Mouse (Mus musculus): ENCODE results near the gene Kcnip4. TPM values are rescaled to one million over a fixed set of nuclear protein-coding genes. Genes with fewer than 3 reads are reported as not detected.

Kcnip4 gene
- polyA plus RNA-seq, 2 experiments from 2014 or later: not detected

DNA sequence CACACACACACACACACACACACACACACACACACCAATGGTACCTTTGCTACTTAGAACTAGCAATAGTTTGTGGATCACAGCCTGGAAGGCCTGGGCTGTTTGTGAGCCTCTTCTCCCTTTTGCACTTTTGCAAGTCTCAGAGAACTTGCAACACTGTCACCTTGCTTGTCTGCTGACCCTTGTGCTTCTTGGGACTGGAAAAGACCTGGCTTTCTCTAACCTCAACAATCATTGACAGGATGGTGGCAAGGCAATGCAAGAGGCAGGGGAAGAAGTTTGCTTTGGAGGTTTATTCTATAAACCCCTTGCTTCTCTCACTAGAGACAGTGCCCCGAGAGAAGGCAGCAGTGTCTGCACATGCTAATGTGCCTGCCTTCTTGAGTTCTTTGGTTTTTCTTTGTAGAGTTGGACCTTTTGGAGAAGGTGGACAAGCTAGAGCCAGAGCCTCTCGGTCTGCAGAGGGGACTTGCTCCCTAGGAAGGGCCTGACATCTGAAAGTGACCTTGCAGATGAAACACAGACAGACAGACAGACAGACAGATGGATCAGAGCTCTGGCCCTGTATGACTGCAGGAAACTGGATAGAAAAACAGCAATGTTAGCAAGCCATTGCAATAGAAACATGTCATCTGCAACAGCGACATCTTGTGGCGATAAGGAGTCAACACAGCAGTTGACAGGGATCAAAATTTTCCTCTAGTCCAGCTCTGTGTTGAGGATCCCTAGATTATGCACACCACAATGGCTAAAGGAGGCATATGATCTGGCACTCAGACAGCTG is 174.4 kb downstream of the Kcnip4 start:
- no peak for ATAC-seq

DNA sequence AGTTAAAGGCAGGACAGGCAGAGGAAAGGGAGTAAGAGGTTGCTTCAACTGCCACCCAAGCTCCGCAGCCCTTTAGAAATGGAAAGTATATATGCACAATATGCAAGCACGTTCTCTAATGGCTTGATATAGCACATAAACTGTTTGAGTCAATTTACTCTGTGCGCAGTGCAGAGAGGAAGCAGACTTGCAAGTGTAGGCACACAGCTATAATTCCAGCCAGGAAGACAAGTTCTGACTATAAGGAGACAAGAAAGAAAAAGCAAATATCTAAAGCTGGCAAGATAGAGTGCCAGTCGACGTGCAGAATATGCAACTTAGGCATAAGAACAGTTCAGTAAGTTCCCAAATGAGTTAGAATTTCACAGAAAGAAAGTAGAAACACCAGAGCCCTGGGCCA is 175.2 kb downstream of the Kcnip4 start:
- no peak for ATAC-seq

DNA sequence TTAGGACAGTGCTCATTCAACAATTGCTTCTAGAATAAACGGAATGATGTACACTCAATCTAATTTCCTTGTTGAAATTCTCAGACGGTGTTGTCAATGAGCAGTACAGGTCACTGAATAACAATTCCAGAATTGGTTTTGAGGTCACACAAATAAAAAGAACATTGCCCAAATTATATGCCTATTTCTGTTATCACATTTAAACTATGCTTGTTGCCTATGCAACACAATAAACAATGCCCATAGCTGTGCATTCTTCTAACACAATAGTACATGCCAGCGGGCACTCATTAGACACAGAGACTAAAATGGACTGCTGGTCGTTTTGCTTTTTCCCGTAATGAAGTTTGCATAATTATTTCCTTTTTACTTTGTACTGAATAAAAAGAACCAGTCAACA is 176.2 kb downstream of the Kcnip4 start:
- no peak for ATAC-seq

DNA sequence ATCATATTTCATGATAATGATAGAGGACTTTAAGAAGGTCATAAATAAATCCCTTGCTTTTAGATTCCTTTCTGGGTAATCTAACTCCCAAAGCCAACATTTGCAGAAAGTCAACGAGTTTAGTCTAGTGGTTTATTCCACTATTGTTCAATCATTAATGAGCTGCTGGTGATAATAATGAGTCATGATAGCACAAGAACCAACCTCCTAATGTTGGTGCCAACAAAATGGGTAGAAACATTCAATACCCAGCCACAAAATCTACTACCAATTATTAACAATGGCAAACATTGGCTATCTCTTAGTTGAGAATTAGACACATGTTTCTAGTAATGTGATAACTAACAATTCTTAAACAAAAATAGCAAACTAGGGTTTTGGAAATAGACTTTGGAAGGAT is 180.1 kb downstream of the Kcnip4 start:
- no peak for ATAC-seq

DNA sequence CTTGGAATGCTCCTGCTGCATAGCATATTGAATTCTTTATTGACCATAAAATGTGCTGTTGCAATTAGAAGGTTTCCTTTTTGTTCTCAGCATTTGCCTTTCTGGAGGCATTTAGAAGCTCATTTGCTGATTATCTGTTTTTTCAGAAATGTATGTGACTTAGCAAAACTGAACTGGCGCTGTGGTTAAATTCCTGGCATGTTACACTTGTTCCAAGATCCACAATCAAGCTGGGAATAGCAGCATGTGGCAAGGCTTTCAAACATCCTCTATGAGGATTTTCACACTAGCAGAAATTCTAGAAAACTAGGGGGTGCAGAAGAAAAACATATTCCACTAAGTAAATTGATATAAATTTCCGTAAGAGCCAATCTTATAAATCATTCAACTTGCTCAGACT is 187.5 kb downstream of the Kcnip4 start:
- no peak for ATAC-seq

DNA sequence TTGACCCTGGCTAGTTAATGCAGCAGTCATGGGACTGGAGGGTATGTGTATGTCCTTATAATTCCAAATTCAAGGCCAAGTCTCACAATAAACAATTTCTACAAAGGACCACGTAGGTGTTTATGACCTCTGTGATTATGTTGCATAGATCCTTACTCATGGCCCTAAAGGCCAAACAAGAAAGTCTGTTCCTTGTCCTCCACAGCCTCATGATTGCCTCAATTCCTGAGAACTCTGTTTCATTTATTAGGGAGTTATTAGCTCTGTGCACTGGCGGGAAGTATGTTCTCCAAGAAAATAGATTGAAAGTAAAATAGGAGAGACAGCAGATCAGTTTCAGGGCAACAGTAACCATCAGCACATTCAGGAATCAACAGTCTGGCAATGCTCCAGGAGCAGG is 191.6 kb downstream of the Kcnip4 start:
- no peak for ATAC-seq

DNA sequence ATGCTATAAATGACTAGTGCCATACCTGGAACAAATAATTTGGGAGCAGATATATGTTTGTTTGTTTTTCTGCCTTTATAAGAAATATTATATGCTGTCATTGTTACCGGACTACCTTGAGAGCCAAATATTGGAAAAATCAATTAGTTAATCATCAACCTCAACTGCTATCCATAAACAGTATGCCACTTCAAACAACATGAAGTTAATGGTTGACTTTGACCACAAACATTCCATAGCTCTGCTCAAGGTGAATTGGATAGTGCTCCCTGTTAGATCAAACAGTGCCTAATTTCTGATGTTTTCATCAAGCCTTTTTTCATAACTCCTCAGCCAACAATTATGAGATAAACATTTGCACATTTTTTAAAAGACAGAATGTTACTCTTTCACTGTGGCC is 195.7 kb downstream of the Kcnip4 start:
- ATAC-seq: no peak

DNA sequence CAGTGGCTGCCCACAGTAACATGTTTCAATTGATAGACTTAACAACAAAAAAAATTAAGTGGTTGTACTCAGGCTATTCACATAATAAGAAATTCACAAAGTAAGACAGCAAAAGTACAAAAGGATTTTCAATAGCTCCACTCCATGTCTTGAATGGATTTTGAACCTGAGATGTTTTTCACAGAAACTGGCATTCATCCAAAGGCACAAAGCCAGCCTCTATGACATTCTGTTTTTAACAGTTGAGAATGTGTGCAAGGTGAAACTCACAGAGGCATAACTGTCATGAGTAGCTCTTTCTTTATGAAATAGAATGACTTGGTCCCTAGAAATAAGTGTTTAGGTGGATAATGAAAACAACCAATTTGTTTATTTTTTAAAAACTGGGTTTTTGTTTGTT is 206.0 kb downstream of the Kcnip4 start:
- ATAC-seq: no peak

DNA sequence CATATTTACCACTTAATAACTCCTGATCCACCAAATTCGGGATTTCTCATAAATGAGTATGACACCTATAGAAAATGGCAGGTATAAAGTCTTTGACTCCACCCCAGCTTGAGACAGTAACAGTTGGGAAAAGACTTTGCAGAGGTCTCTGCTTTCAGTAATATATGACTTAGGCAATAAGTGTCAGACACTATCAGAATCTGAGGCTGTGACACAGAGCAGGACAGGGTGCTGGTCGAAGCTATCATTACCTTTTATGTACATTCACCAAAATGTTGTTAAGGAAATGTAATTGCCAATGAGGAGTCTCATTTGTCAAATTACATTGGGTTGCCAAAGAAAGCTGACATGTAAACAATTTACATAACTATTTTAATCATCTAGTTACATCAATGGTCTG is 206.8 kb downstream of the Kcnip4 start:
- no peak for ATAC-seq

DNA sequence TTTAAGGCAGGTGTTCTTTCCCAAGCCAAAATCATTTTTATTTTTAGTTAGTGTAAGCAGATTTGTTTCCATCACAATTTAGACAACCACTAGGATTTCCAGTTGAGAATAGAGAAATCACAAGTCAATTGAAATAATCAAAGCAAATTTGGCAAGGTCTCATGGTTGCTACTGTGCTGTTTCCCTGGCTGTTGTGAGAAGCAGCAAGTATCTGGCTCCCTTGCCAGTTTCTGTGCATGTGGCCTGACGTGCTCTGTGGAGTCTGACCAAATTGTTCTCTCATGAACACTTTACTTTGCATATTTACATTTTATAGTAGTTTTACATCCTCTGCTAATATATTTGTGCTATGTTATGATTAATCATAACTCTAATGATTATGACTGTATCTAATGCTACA is 217.9 kb downstream of the Kcnip4 start:
- ATAC-seq: no peak

DNA sequence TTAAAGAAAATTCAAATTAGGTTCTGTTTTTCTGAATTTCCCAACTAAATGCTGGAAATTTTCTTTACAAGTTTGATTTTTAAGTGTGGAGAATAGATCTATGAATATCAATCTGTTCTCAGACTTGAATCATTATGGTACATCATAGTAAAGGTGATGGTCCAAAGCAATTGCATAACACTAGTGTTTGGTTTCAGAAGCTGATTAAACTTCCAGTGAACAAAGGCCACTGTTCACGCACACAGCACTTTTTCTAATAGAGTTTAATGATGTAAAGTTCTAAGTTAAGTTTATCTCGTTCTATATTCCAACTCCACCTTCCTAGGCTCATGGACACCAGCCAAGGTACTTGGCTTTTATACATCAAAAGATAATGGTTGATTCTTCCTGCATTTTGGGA is 219.4 kb downstream of the Kcnip4 start:
- no peak for ATAC-seq

DNA sequence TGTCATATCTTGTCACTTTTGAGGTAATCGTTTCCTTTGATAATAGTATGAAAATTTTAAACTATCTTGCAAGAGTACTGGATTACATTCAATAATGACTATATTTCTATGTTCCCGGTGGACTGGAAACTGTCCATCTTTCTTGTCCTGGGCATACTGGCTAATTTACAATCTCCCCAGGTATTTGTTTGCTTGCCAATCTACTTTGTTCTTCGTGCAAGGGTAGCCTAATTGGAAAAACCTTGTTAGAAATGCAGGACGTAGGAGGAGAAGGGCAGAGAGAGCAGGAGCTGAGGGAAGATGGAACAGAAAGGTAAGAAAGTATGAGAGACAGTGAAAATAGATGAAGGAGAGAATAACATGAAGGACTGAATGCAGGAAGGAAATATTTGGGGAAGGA is 226.1 kb downstream of the Kcnip4 start:
- ATAC-seq: no peak

DNA sequence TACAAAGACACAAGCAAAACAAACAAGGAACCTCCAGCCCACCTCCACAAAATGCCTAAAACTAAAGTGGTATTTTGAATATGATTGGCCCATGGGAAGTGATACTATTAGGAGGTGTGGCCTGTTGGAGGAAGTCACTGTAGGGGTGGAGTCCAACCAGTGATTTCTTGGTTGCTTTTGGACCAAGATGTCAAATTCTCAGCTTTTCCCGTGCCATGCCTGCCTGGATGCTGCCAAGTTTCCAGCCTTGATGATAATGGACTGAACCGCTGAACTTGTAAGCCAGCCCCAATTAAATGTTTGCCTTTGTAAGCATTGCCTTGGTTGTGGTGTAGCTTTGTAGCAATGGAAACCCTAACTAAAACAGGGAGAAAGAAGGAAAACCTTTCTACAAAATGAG is 232.3 kb downstream of the Kcnip4 start:
- no peak for ATAC-seq

DNA sequence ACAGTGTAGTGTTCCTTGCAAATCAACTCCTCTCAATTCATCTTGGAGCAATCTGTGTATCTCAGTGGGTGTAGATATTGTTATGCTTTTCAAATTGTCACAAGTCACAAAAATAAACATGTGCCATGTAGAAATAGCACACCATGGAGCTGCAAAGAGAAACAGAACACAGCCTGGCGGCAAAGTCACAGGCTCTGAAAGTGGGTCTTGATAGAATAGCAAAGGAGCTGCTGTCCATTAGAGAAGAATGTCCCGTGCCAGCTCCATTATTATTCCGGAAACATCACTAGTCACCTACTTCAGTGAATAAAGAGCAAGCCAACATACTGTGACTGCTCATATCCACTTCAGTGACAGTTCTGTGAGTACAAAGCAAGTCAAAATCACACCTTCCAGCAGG is 232.9 kb downstream of the Kcnip4 start:
- no peak for ATAC-seq

DNA sequence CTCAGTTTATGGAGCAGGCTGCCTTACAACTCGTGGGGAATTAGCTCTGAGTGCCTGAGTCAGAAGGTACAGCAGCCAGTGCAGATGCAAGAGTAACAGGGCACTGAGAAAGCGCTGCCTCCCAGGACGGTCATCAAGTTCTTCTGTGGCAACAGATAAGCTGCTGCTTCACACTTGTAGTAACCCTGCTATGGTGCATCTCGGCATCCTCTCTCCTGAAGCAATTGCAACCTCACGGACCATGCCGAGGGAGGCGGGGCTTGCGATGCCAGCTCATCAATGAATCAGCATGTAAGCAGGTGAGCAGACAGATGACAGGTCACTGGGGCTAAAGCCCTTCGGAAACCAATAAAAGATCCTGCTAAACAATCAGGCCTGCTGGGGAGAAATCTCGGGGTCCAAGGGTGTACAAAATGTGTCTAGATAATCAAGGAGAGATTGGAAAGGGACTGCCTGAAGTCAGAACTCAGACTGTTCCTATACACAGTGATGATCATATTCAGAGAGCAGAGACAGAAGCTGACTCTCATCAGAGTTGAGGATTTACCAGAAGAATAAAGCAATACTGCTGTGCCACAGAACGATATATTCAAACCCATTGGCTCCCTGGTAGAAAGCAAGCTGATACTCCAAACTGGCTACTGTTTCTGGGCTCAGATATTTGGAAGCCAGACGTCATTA is 239.1 kb downstream of the Kcnip4 start:
- ATAC-seq: no peak

DNA sequence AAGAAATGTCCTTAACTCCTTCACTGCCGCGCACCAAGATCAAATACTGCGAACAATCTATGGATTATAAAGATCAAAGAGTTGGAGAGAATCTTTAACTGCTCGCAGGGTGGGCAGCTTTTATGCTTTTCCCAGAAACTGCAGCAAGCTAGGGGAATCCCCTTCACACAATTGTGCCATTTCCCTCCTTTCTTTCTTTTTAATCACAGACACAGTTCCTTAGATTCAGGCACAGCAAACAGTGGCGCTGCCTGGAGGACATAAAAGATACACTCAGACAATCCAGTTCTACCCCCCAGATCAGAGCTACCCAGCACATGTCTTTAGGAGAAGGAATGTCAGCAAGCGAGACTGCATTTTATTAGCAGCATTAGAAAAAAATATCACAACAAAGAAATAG is 239.9 kb downstream of the Kcnip4 start:
- ATAC-seq: no peak

DNA sequence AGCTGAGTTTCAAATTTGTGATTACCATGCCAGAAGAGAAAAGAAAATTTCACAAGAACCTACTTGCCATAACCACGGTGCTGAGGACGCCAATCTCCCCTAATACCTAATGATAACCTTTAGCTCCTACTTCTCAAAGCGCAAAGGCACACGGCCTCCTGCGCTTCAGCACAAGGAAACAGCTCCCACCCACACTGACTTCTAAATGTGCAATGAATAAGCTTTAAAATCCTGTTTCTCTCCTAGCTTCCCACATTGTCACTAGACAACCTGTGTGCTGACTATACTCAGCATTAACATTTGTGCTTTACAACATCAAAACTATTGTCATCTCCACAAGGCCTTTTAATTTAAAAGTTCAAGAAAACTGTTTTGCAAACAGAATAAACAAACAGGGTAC is 241.3 kb downstream of the Kcnip4 start:
- ATAC-seq: no peak

DNA sequence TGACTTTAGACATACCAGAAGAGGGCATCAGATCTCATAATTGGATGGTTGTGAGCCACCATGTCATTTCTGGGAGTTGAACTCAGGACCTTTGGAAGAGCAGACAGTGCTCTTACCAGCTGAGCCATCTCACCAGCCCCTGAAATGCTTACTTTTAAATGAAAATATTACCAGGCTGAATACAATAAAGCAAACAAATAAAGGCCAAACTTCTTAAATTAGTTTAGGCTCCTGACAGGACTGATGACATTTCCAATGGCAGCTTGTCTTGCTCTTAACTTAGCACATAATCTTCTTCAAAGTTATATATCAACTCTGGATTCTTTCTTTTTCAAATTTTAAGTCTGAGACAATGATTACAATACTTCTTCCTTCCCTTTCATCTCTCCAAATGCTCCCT is 252.8 kb downstream of the Kcnip4 start:
- no peak for ATAC-seq

DNA sequence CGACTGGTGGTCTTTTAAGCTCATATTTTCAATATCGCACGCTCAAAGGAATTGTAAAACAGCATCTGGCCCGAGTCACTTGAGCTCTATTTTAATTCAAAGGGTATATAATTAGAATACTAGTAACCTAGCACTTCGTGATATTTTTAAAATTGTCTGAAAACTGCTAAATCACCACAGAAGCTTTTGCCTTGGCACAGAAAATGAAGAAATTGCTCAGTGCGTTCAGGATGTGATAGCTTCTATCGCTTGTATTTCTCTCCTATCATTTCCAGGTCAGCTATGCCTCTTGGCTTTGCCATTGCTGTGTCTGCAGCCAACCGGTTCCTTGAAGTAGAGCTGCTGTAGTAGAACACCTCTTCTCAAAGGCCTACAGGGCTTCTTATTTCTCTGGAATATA is 255.9 kb downstream of the Kcnip4 start:
- no peak for ATAC-seq

DNA sequence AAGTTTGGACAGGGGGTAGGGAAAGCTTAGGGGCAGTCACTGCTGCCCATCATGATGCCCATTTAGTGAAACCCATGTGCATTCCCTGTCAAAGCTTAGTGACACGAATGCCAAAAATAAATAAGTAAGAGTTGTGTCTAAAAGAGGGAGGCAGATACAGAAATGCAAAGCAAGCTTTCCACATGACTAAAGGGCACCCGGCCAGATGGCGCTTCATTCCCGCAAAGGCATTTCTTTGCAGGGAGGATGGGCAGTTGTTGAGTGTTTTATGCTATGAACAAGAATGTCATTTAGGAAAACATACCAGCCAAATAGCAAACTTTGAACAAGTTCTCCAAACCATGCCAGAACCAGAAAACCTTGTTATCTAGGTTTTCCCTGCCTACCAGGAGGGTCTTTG is 265.4 kb downstream of the Kcnip4 start:
- ATAC-seq: no peak

DNA sequence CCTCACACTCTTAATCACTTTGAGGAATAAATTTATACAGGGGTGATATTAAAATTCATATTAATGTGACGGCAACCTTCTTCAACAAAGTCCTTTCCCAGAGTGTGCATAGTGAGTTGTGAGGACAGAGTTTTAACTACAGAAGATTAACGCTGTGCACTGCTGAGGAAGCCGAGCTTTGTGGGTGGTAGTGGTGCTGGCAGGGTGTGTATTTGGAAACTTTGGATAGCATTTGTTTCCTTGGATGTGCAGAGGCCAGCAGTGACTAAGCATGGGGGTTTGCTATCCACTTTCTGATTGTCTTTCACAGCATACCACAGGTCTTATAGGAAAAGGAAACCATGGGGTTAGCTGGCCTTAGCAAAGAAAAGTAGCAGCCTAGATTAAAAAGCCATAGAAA is 267.9 kb downstream of the Kcnip4 start:
- no peak for ATAC-seq

DNA sequence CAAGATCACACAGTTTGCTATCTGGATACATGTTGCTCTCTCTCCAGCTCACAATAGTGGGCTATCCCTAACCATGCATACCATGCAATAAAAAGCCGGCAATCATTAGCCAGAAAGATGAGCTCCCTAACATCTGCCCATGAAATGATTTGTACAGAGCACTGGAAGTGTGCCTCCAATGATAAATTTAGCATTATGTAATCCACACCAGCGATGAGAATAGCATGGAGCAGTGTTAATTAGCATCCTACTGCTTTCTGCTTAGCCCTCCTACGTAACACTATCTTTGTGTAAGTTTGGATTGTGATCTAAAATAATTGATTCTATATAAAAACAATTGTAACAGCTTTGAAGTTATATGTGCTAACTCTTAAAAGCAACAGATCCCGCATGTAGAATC is 268.7 kb downstream of the Kcnip4 start:
- ATAC-seq: no peak

DNA sequence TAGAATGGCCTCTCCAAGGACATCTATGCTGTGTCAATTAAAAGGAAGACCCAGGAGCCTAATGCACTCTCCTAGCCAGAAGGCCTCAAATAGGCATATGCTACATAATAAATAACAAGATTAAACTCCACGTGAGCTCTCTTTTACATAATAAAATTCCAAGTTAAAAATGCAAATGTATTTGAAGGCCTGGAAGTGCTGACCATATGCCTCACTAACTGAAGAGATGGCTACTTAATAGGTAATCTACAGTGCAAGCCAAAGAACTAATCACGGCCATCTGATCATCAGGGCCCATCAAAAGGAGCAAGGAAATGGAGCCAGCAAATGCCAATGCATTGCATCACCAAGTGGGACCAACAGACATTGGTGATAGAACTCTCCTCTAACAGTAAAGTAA is 277.6 kb downstream of the Kcnip4 start:
- ATAC-seq: no peak

DNA sequence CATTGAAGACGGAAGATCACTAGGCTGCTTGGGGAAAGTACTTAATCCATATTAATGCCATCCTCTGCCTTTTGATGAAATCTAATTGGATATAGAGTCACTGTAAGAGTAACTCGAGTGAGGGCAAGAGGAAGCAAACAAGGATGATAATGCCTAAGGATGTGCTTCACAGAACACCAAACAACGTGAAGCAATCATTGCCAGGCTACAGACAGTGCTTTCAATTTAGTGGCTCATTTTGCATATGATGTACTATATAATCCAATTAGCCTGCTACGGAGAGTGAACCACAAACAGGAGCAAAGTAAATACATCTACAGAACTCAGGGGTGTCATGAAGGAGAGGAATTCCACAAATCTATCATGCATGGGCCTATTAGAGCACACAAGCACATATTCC is 280.3 kb downstream of the Kcnip4 start:
- no peak for ATAC-seq

DNA sequence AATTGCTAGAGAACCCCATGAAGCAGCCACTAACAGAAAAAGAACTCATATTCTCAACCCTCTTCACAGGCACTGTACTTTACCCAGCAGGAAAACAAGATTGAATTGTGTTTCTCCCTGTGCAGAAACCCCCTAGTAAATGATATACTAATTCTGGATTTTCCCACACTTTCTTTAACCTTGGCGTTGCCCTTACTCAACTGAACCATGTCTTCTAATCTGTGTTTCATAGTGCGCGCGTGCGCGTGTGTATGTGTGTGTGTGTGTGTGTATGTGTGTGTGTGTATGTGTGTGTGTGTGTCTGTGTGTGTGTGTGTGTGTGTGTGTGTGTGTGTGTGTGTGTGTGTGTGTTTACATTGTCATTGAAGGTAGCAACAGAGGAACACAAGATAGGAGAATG is 283.0 kb downstream of the Kcnip4 start:
- ATAC-seq: no peak

Data from CD4-positive, CD25-positive, alpha-beta regulatory T cell, adult 4 months (primary cell).